Mouse (Mus musculus): ENCODE results near the gene Psenen.

GRCm38 (mm10) chr7:30549880-30550279 is 13.5 kb downstream of the Psenen start:
- no peak for TF ChIP-seq CTCF (IDR thresholded peaks at IDR 0.05; ENCODE audit: extremely low read depth, insufficient read length, insufficient replicate concordance, low read depth, low read length)
- TF ChIP-seq POLR2A (IDR thresholded peaks at IDR 0.05; ENCODE audit: low read depth, low read length): no peak
